Mouse (Mus musculus) layer of hippocampus, postnatal 25 days (tissue): ENCODE measurements at regions not wholly inside any gene's neighbourhood (a gene's known extent, or its start where the extent isn't known, plus 50 kb on each side); places are given as distances from the start of the nearest gene placed in this dataset.

Experiments used
- DNase-seq, 2 experiments: peaks; one replicate each; pipeline ENCODE4 v3.0.0; 2022; ENCODE audit warnings: mixed read lengths in 2 of 2, low spot score in 1 of 2; ENCODE audit errors: extremely low spot score in 1 of 2

- no peak for DNase-seq
These were observed 206.3 kb downstream of the Rpl10-ps3 start for GRCm38 (mm10) chr9:50138341-50138978.

- no peak for DNase-seq
These were observed 208.2 kb downstream of the Rpl10-ps3 start for GRCm38 (mm10) chr9:50136636-50136985.

GRCm38 (mm10) chr9:50135939-50136635 lies 208.7 kb downstream of the Rpl10-ps3 start:
- no peak for DNase-seq

GRCm38 (mm10) chr9:50124241-50124640 lies 220.5 kb downstream of the Rpl10-ps3 start:
- DNase-seq: no peak

GRCm38 (mm10) chr9:50120820-50121599 lies 223.8 kb downstream of the Rpl10-ps3 start:
- DNase-seq: peak in 1 of 2 experiments; percentile 14

GRCm38 (mm10) chr9:50119412-50119811 lies 225.4 kb downstream of the Rpl10-ps3 start:
- DNase-seq: no peak

GRCm38 (mm10) chr9:50118578-50118977 lies 226.2 kb downstream of the Rpl10-ps3 start:
- no peak for DNase-seq

GRCm38 (mm10) chr9:50106551-50106950 lies 238.2 kb downstream of the Rpl10-ps3 start:
- DNase-seq: no peak

GRCm38 (mm10) chr9:50102766-50103165 lies 242.0 kb downstream of the Rpl10-ps3 start:
- no peak for DNase-seq

- DNase-seq: no peak
These were observed 243.7 kb downstream of the Rpl10-ps3 start for GRCm38 (mm10) chr9:50101061-50101460.

GRCm38 (mm10) chr9:50090968-50091367 lies 253.8 kb downstream of the Rpl10-ps3 start:
- no peak for DNase-seq

GRCm38 (mm10) chr9:50089916-50090315 lies 254.9 kb downstream of the Rpl10-ps3 start:
- DNase-seq: no peak

- no peak for DNase-seq
These were observed 264.6 kb downstream of the Rpl10-ps3 start for GRCm38 (mm10) chr9:50080205-50080604.

- DNase-seq: no peak
These were observed 269.9 kb upstream of the Ncam1 start for GRCm38 (mm10) chr9:50068576-50068975.

- DNase-seq: no peak
These were observed 269.1 kb upstream of the Ncam1 start for GRCm38 (mm10) chr9:50067729-50068225.

GRCm38 (mm10) chr9:50064505-50065229 lies 265.9 kb upstream of the Ncam1 start:
- peak; percentile 13 to 27 for DNase-seq

GRCm38 (mm10) chr9:50038231-50038630 lies 239.5 kb upstream of the Ncam1 start:
- no peak for DNase-seq

GRCm38 (mm10) chr9:50032322-50033158 lies 233.8 kb upstream of the Ncam1 start:
- DNase-seq: no peak

- DNase-seq: no peak
These were observed 232.6 kb upstream of the Ncam1 start for GRCm38 (mm10) chr9:50031318-50031717.

GRCm38 (mm10) chr9:50029030-50029429 lies 230.3 kb upstream of the Ncam1 start:
- DNase-seq: no peak
